In genomic region chr3:147285496-147285895, GRCm38 (mm10) we compare ENCODE assay signal across 21 mouse cellular contexts.
"Had no signal": no experiment of that assay in that cellular context is flagged by ENCODE, and none has a peak within 500 bp of the region (broad histone marks: within the 10 kb centered on the region; RNA-seq: fewer than 3 reads in every experiment).

No protein-coding gene starts in this region.

- H3K27me3 ChIP-seq: intestine, embryonic 15.5 days; limb, embryonic 13.5 days; liver, embryonic 12.5 days; liver, embryonic 15.5 days; lung, embryonic 15.5 days; megakaryocyte, embryonic 14.5 days; neural tube, embryonic 12.5 days; stomach, embryonic 15.5 days had no signal

- H3K27ac ChIP-seq: intestine, embryonic 15.5 days; limb, embryonic 13.5 days; liver, embryonic 12.5 days; liver, embryonic 15.5 days; lung, embryonic 15.5 days; neural tube, embryonic 12.5 days; stomach, embryonic 15.5 days had no signal

- H3K36me3 ChIP-seq: intestine, embryonic 15.5 days; limb, embryonic 13.5 days; liver, embryonic 12.5 days; liver, embryonic 15.5 days; lung, embryonic 15.5 days; neural tube, embryonic 12.5 days; stomach, embryonic 15.5 days had no signal

- H3K4me3 ChIP-seq: intestine, embryonic 15.5 days; limb, embryonic 13.5 days; liver, embryonic 12.5 days; liver, embryonic 15.5 days; lung, embryonic 15.5 days; megakaryocyte, embryonic 14.5 days; neural tube, embryonic 12.5 days; stomach, embryonic 15.5 days had no signal

- H3K4me2 ChIP-seq: intestine, embryonic 15.5 days; limb, embryonic 13.5 days; liver, embryonic 12.5 days; liver, embryonic 15.5 days; lung, embryonic 15.5 days; midbrain, embryonic 11.5 days; neural tube, embryonic 12.5 days; stomach, embryonic 15.5 days had no signal

- H3K4me1 ChIP-seq: intestine, embryonic 15.5 days; liver, embryonic 12.5 days; liver, embryonic 15.5 days; megakaryocyte, embryonic 14.5 days; neural tube, embryonic 12.5 days; stomach, embryonic 15.5 days had no signal

- H3K9ac ChIP-seq: intestine, embryonic 15.5 days; limb, embryonic 13.5 days; liver, embryonic 12.5 days; liver, embryonic 15.5 days; lung, embryonic 15.5 days; neural tube, embryonic 12.5 days; stomach, embryonic 15.5 days had no signal

- DNase-seq: kidney, adult 18-20 months; kidney, postnatal 36 days; left cerebral cortex, postnatal 4 days; liver; lung, adult 18-20 months; lung, postnatal 10 days; lung, postnatal 36 days; midbrain, embryonic 14.5 days; retina, postnatal 1 day; right cerebral cortex, postnatal 25 days; spleen, adult 18-20 months; thymus, postnatal 25 days had no signal

- ATAC-seq: intestine, embryonic 15.5 days; liver, embryonic 12.5 days had no signal

- H3K9me3 ChIP-seq: intestine, embryonic 15.5 days; limb, embryonic 13.5 days; liver, embryonic 12.5 days; liver, embryonic 15.5 days; lung, embryonic 15.5 days; neural tube, embryonic 12.5 days; stomach, embryonic 15.5 days had no signal
